Mouse (Mus musculus) thymus, adult 2 months (tissue): ENCODE measurements around the gene F7. TPM values are rescaled to one million over a fixed set of nuclear protein-coding genes. Genes with fewer than 3 reads are reported as not detected.
"Not testable (repeated sequence)": the region's sequence is repeated elsewhere in the genome, so short reads cannot be mapped to it uniquely, and the experiment has no call there.

Experiments used
- DNase-seq: peaks from one replicate; pipeline ENCODE4 v3.0.0; 2021
- H3K27ac ChIP-seq: fragments of 200-500 bp; 2 replicates; pipeline ENCODE4 v1.5.1; 2012; ENCODE audit warnings: low read length, control low read depth; ENCODE audit not compliant: control insufficient read depth, insufficient read depth
- H3K27me3 ChIP-seq: fragments of 200-500 bp; 2 replicates; pipeline ENCODE4 v1.6.1; 2012; ENCODE audit warnings: mild to moderate bottlenecking, low read length, moderate library complexity, mixed read lengths; ENCODE audit not compliant: control insufficient read depth, insufficient read depth
- H3K36me3 ChIP-seq: fragments of 200-500 bp; 2 replicates; pipeline ENCODE4 v1.6.1; 2012; ENCODE audit warnings: mild to moderate bottlenecking, low read length, moderate library complexity; ENCODE audit not compliant: control insufficient read depth, insufficient read depth
- H3K4me1 ChIP-seq: fragments of 200-500 bp; replicated peaks from 2 replicates; pipeline ENCODE4 v1.6.1; 2012; ENCODE audit warnings: low read length; ENCODE audit not compliant: control insufficient read depth, insufficient read depth
- H3K4me3 ChIP-seq: fragments of 200-500 bp; 2 replicates; pipeline ENCODE4 v1.5.1; 2012; ENCODE audit warnings: mild to moderate bottlenecking, low read length, control low read depth, moderate library complexity; ENCODE audit not compliant: control insufficient read depth, insufficient read depth
- CTCF ChIP-seq: fragments of 200-500 bp; IDR thresholded peaks from 2 replicates; pipeline ENCODE4 v1.5.1; 2012; ENCODE audit warnings: mild to moderate bottlenecking, control low read depth, low read length, moderate library complexity, borderline replicate concordance; ENCODE audit not compliant: control insufficient read depth, poor library complexity, insufficient read depth; ENCODE audit errors: extremely low read depth
- POLR2A ChIP-seq: fragments of 200-500 bp; IDR thresholded peaks from 2 replicates; pipeline ENCODE4 v1.6.1; 2012; ENCODE audit warnings: mild to moderate bottlenecking, low read length, control low read depth, moderate library complexity; ENCODE audit not compliant: control insufficient read depth, poor library complexity, insufficient read depth; ENCODE audit errors: extremely low read depth
- WGBS: fragments of 180-500 bp; shearing (Covaris S2); methylation state at CpG from one replicate; pipeline ENCODE4 v1.1.7; 2018; 5-methylcytosine and 5-hydroxymethylcytosine counted together
- polyA plus RNA-seq: library from polyadenylated mRNA; depleted of rRNA; stranded (reverse); fragments of >200 nt; gene quantifications from 2 replicates; pipeline ENCODE4 v1.2.3, GENCODE M21; 2012; rRNA removed

Gene F7
- polyA plus RNA-seq, 1 experiment, result 0.22 TPM

- no peak overlapping the region for H3K27ac ChIP-seq
- H3K4me3 ChIP-seq, result no peak overlapping the region
- DNase-seq, result no peak
- TF ChIP-seq POLR2A (no peak), CTCF (no peak)
- H3K27me3 ChIP-seq, result no peaks in the 10 kb centered on the region
- WGBS, result 99% methylated on average over 11 of the region's 11 CpGs
- H3K36me3 ChIP-seq, result peaks cover 17% of the 10 kb centered on the region
- H3K4me1 ChIP-seq, result no peaks in the 10 kb centered on the region
Observed at GRCm38 (mm10) chr8:13073255-13073654, 47.4 kb downstream of the F7 start.

- Histone ChIP-seq H3K4me3 (no peak overlapping the region), H3K4me1 (no peaks in the 10 kb centered on the region), H3K27ac (no peak overlapping the region), H3K27me3 (no peaks in the 10 kb centered on the region), H3K36me3 (peaks cover 32% of the 10 kb centered on the region)
- 96% methylated on average over 8 of the region's 8 CpGs for WGBS
- TF ChIP-seq CTCF, result no peak
- TF ChIP-seq POLR2A, result no peak
- no peak for DNase-seq
Observed at GRCm38 (mm10) chr8:13075044-13075443, 49.2 kb downstream of the F7 start.

GRCm38 (mm10) chr8:13075579-13075978 lies 49.7 kb downstream of the F7 start:
- H3K27ac ChIP-seq, H3K4me3 ChIP-seq, DNase-seq, H3K27me3 ChIP-seq, H3K4me1 ChIP-seq: not testable (repeated sequence)
- WGBS, result 98% methylated on average over 1 of the region's 1 CpGs
- H3K36me3 ChIP-seq, result peaks cover 35% of the 10 kb centered on the region

GRCm38 (mm10) chr8:13077542-13077941 lies 51.7 kb downstream of the F7 start:
- WGBS, result 95% methylated on average over 7 of the region's 7 CpGs

More at GRCm38 (mm10) chr8:13077542-13077941, 51.7 kb downstream of the F7 start:
- no peak for DNase-seq
- H3K27me3 ChIP-seq, result no peaks in the 10 kb centered on the region
- TF ChIP-seq CTCF (no peak), POLR2A (no peak)
- H3K4me1 ChIP-seq, result no peaks in the 10 kb centered on the region
- peaks cover 52% of the 10 kb centered on the region for H3K36me3 ChIP-seq
- H3K27ac ChIP-seq, result no peak overlapping the region
- no peak overlapping the region for H3K4me3 ChIP-seq

Other genes with a start within 250 kb of the F7 start
- 9.4 and 9.7 TPM in 2 replicates for gene Mcf2l, start 152.2 kb upstream of the F7 start, polyA plus RNA-seq
- gene F10, start 11.3 kb downstream of the F7 start, polyA plus RNA-seq, result 1.3 and 1.8 TPM in 2 replicates
- 1.0 and 1.3 TPM in 2 replicates for gene Proz, start 34.9 kb downstream of the F7 start, polyA plus RNA-seq
- gene Pcid2, start 79.4 kb downstream of the F7 start, polyA plus RNA-seq, result 42.2 and 49.9 TPM in 2 replicates
- gene Cul4a, start 79.6 kb downstream of the F7 start, polyA plus RNA-seq, result 36.3 and 49.1 TPM in 2 replicates
- 345 and 388 TPM in 2 replicates for gene Lamp1, start 133.1 kb downstream of the F7 start, polyA plus RNA-seq
- gene Grtp1, start 174.6 kb downstream of the F7 start, polyA plus RNA-seq, result 1.5 and 1.7 TPM in 2 replicates
- gene Adprhl1, start 228.1 kb downstream of the F7 start, polyA plus RNA-seq, result 0.11 and 9.2 TPM in 2 replicates